Mouse (Mus musculus) embryonic fibroblast, embryonic 13.5 days (primary cell): ENCODE measurements around the gene Mast1. TPM values are rescaled to one million over a fixed set of nuclear protein-coding genes. Genes with fewer than 3 reads are reported as not detected.

Experiments used
- H3K27ac ChIP-seq: 2 replicates; pipeline ENCODE4 v1.5.1; 2012; ENCODE audit warnings: low read length, control low read depth, inconsistent platforms; ENCODE audit not compliant: insufficient read depth
- H3K4me1 ChIP-seq: 2 replicates; pipeline ENCODE4 v1.6.1; 2011; ENCODE audit warnings: low read length; ENCODE audit not compliant: control insufficient read depth, insufficient read depth
- H3K4me3 ChIP-seq: 2 replicates; pipeline ENCODE4 v1.5.1; 2011; ENCODE audit warnings: mild to moderate bottlenecking, control low read depth, low read length; ENCODE audit not compliant: insufficient read depth
- CTCF ChIP-seq: IDR thresholded peaks from 2 replicates; pipeline ENCODE4 v1.5.1; 2011; ENCODE audit warnings: mild to moderate bottlenecking, control low read depth, low read length, moderate library complexity, borderline replicate concordance; ENCODE audit not compliant: insufficient read depth
- POLR2A ChIP-seq: IDR thresholded peaks from 2 replicates; pipeline ENCODE4 v1.6.1; 2011; ENCODE audit warnings: low read depth, mild to moderate bottlenecking, control low read depth, low read length, moderate library complexity
- polyA plus RNA-seq: library from polyadenylated mRNA; stranded (reverse); fragments of >200 nt; gene quantifications from 2 replicates; pipeline ENCODE4 v1.2.4, GENCODE M21; 2011; ENCODE audit warnings: low read depth; ENCODE audit not compliant: missing spikeins, insufficient read length

Mast1 gene
- polyA plus RNA-seq, 1 experiment, result not detected

DNA sequence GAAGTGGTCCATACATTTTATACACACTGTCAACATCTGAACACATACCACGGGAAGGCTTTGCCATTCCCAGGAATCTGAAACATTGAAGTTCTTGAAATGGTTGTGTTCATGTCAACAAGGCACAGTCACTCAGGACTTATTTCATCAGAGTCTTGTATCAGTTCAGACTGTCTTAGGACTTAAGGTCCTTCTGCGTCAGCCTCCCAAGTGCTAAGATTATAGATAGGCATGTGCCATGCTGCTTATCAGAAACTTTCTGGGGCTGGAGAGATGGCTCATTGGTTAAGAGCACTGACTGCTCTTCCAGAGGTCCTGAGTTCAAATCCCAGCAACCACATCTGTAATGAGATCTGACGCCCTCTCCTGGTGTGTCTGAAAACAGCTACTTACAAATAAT lies 62.8 kb downstream of the Mast1 start:
- TF ChIP-seq POLR2A, result no peak
- TF ChIP-seq CTCF, result no peak
- no peak overlapping the region for H3K4me3 ChIP-seq
- no peak overlapping the region for H3K27ac ChIP-seq
- no peaks in the 10 kb centered on the region for H3K4me1 ChIP-seq

DNA sequence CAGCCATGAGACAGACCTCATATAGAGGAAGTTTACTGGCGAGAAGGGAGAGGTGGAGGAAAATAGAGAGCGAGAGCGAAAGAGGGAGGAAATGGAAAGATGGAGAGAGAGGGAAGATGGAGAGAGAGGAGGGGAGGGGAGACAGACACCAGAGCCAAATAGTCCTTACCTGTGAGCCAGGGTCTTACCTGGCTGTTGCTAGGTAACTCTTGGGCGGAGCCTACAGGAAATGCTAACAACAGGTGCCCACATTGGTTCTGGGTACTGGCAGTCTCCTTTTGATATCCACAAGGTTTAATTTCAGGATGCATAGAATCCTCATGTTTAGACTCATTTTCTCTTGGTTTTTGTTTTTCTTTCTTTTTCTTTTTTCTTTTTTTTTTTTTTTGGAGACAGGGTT lies 64.1 kb downstream of the Mast1 start:
- TF ChIP-seq CTCF (no peak), POLR2A (no peak)
- no peak overlapping the region for H3K4me3 ChIP-seq
- no peak overlapping the region for H3K27ac ChIP-seq
- H3K4me1 ChIP-seq, result no peaks in the 10 kb centered on the region

DNA sequence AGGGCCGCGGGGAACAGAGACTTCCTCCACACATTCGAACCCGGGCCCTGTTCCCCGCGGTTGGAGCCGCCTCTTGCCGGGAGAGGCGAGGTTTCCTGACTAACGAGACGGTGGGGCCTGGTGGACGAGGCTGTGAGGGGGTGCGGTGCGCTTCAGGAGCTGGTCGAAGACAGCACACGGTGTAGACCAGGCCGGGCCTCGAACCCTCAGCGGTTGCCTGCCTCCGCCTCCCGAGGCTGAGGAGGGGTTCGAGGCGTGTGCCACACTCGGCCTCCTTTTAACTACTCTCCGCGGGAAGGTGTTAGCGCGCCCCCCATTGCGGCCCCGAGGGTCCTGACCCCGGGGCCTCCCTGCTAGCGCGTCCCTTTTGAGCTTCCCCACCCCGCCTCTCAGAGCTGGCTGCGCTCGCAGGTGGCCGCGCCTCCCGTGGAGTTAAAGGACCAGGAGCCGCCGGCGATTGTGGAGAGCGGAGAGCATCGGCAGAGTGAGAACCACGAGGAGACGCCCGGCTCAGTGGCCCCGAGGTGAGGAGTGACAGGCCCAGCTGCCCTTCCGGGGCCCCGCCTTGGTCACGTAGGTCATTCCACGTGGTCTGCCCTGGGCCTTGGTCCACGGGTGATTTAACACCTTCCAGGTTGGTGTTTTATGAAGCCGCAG lies 64.7 kb downstream of the Mast1 start:
- TF ChIP-seq POLR2A (no peak), CTCF (no peak)
- Histone ChIP-seq H3K4me1 (no peaks in the 10 kb centered on the region), H3K27ac (no peak overlapping the region), H3K4me3 (0 out of 2 replicates have a peak overlapping the region, but pooled peaks have one; percentile 7)

DNA sequence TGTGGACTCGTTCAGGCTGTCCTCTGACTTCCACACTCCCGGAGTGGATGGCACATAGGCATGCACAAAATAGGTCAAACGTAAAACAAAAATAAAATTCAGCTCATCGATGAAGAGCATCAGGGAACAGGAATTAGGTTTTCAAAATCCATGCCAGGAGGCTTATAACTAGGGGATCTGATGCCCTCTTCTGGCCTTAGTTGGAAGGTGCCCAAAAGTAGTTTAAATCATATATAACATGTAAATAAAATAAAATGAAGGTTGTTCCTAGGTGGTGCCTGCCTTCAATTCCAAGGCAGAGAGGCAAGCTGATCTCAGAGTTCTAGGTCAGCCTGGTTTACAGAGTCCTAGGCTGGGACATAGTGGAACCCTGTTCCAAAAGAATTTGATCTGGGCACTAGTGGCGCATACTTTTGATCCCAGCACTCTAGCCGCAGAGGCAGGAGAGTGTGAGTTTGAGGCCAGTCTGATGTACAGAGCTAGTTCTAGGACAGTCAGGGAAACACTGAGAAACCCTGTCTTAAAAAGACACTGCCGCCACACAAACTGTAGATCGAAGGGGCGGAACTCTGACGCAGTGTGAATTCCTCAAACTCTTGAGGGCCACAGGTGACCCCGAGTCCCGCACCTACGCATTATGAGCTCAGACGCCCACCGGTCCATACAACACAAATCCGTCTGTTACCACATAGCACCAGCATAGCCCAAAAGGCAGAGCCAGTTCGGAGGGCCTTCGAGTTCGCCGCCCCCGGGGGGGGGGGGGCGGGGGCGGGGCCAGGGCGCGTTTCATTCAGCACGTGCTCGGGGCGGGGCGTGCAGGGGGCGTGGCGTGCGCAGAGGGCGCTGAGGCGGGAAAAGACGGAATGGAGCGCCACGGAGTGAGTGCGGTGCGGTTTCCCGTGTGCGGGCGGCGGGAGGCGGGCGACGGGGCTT lies 65.5 kb downstream of the Mast1 start, which contains the start of gene Syce2:
TSS of gene Syce2 (plus strand) at position 736 of the 933 bp plus-strand sequence.
- H3K27ac ChIP-seq, result no peak within 1 kb of the TSS
- 0 out of 2 replicates have a peak within 1 kb of the TSS, but pooled peaks have one; percentile 7 for H3K4me3 ChIP-seq
- TF ChIP-seq CTCF (no peak), POLR2A (peak; percentile 36; the same call in 1 of the 2 replicates)
- H3K4me1 ChIP-seq, result no peaks in the 10 kb centered on the region

Other genes with a start within 250 kb of the Mast1 start
- 47.2 and 54.9 TPM in 2 replicates for gene Nacc1, start 249.5 kb downstream of the Mast1 start, polyA plus RNA-seq
- gene Lyl1, start 235.9 kb downstream of the Mast1 start, polyA plus RNA-seq, result not detected in 2 replicates
- 0.74 TPM in 1 of 2 replicates, not detected in the other for gene G430095P16Rik, start 214.4 kb downstream of the Mast1 start, polyA plus RNA-seq
- 173 and 236 TPM in 2 replicates for gene Nfix, start 137.0 kb downstream of the Mast1 start, polyA plus RNA-seq
- gene Dand5, start 114.5 kb downstream of the Mast1 start, polyA plus RNA-seq, result 2.0 and 2.3 TPM in 2 replicates
- gene Gadd45gip1, start 105.8 kb downstream of the Mast1 start, polyA plus RNA-seq, result 11.7 and 12.6 TPM in 2 replicates
- gene Rad23a, start 96.7 kb downstream of the Mast1 start, polyA plus RNA-seq, result 57.6 and 61.7 TPM in 2 replicates
- gene Calr, start 90.4 kb downstream of the Mast1 start, polyA plus RNA-seq, result 1,122 and 1,201 TPM in 2 replicates
- gene Farsa, start 80.4 kb downstream of the Mast1 start, polyA plus RNA-seq, result 41.0 and 43.5 TPM in 2 replicates
- gene Syce2, start 65.2 kb downstream of the Mast1 start, polyA plus RNA-seq, result 8.7 and 18.9 TPM in 2 replicates
- gene Gcdh, start 43.4 kb downstream of the Mast1 start, polyA plus RNA-seq, result 18.6 and 23.5 TPM in 2 replicates
- gene Klf1, start 35.4 kb downstream of the Mast1 start, polyA plus RNA-seq, result not detected in 2 replicates
- gene Dnase2a, start 28.8 kb downstream of the Mast1 start, polyA plus RNA-seq, result 17.2 and 19.7 TPM in 2 replicates
- not detected in 2 replicates for gene Rtbdn, start 9.6 kb upstream of the Mast1 start, polyA plus RNA-seq
- gene Gm49661, start 32.1 kb upstream of the Mast1 start, polyA plus RNA-seq, result not detected in 2 replicates
- gene Prdx2, start 32.2 kb upstream of the Mast1 start, polyA plus RNA-seq, result 244 and 312 TPM in 2 replicates
- gene Rnaseh2a, start 32.4 kb upstream of the Mast1 start, polyA plus RNA-seq, result 27.9 and 30.7 TPM in 2 replicates
- 35.0 and 42.0 TPM in 2 replicates for gene Junb, start 41.4 kb upstream of the Mast1 start, polyA plus RNA-seq
- 7.9 and 8.1 TPM in 2 replicates for gene Hook2, start 53.2 kb upstream of the Mast1 start, polyA plus RNA-seq
- gene Best2, start 77.2 kb upstream of the Mast1 start, polyA plus RNA-seq, result not detected in 2 replicates
- gene Asna1, start 87.9 kb upstream of the Mast1 start, polyA plus RNA-seq, result 71.1 and 73.2 TPM in 2 replicates
- 108 and 117 TPM in 2 replicates for gene Trir, start 89.5 kb upstream of the Mast1 start, polyA plus RNA-seq
- 106 and 120 TPM in 2 replicates for gene Tnpo2, start 99.6 kb upstream of the Mast1 start, polyA plus RNA-seq
- gene Fbxw9, start 122.7 kb upstream of the Mast1 start, polyA plus RNA-seq, result 28.8 TPM in 2 replicates
- not detected in 2 replicates for gene Gm5741, start 130.6 kb upstream of the Mast1 start, polyA plus RNA-seq
- gene Dhps, start 134.4 kb upstream of the Mast1 start, polyA plus RNA-seq, result 36.1 and 36.7 TPM in 2 replicates
- 133 and 144 TPM in 2 replicates for gene Wdr83os, start 143.4 kb upstream of the Mast1 start, polyA plus RNA-seq
- gene Wdr83, start 143.9 kb upstream of the Mast1 start, polyA plus RNA-seq, result 19.5 and 22.2 TPM in 2 replicates
- 45.5 and 51.3 TPM in 2 replicates for gene Man2b1, start 145.9 kb upstream of the Mast1 start, polyA plus RNA-seq
- 1.1 and 1.7 TPM in 2 replicates for gene Zfp791, start 185.7 kb upstream of the Mast1 start, polyA plus RNA-seq
- gene Cks1brt, start 214.6 kb upstream of the Mast1 start, polyA plus RNA-seq, result not detected in 2 replicates